Mouse (Mus musculus) myocyte (in vitro differentiated cells): ENCODE data around the gene Tbc1d23.

Experiments used
- E2F4 ChIP-seq: IDR thresholded peaks from one replicate; pipeline ENCODE4 v1.6.1; 2011; ENCODE audit warnings: mild to moderate bottlenecking, control low read depth, moderate library complexity; ENCODE audit not compliant: insufficient read depth
- POLR2A ChIP-seq: IDR thresholded peaks from one replicate; pipeline ENCODE4 v1.6.1; 2011; ENCODE audit warnings: low read depth, mild to moderate bottlenecking, control low read depth, moderate library complexity; ENCODE audit not compliant: insufficient read length
- REST ChIP-seq: IDR thresholded peaks from one replicate; pipeline ENCODE4 v1.6.1; 2011; ENCODE audit warnings: mild to moderate bottlenecking, control low read depth, moderate library complexity; ENCODE audit not compliant: insufficient read depth, insufficient read length
- SRF ChIP-seq: IDR thresholded peaks from one replicate; pipeline ENCODE4 v1.6.1; 2011; ENCODE audit warnings: low read depth; ENCODE audit not compliant: control insufficient read depth, insufficient read length
- TCF12 ChIP-seq: IDR thresholded peaks from one replicate; pipeline ENCODE4 v1.6.1; 2011; ENCODE audit warnings: mild to moderate bottlenecking, control low read depth; ENCODE audit not compliant: poor library complexity, insufficient read depth, severe bottlenecking
- USF1 ChIP-seq: IDR thresholded peaks from one replicate; pipeline ENCODE4 v1.6.1; 2011; ENCODE audit warnings: low read depth, mild to moderate bottlenecking, control low read depth, moderate library complexity

GRCm38 (mm10) chr16:57163694-57164093, 67.6 kb downstream of the Tbc1d23 start:
- no peak for TF ChIP-seq POLR2A
- TF ChIP-seq USF1: no peak
- no peak for TF ChIP-seq TCF12
- TF ChIP-seq REST: no peak
- TF ChIP-seq E2F4: no peak
- no peak for TF ChIP-seq SRF
